Mouse (Mus musculus) embryo, embryonic 11.5 days (tissue): ENCODE results near the gene Atp2c1.

Experiments
- DNase-seq: peaks from one replicate; pipeline ENCODE4 v3.0.0-alpha.2; 2012; ENCODE audit warnings: low read depth, low spot score

The Atp2c1 gene

DNA sequence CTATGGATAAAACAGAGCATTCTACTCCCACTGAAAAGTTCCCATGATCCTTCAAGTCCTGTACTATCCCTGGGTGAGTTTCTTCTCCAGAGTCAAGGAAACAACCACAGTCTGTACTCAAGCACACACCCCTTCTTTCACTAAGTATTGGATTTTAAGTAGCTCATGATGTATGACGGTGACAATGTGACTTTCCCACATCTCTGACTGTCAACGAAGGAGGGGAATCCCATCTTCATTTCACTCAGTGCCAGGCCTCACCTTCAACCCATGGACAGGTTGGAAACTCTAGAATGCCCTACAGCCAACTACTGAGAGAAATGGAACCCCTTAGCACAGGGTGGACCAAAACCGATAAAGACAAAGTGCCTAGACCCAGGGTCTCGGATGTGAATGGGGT lies 160.9 kb downstream of the Atp2c1 start:
- no peak for DNase-seq

DNA sequence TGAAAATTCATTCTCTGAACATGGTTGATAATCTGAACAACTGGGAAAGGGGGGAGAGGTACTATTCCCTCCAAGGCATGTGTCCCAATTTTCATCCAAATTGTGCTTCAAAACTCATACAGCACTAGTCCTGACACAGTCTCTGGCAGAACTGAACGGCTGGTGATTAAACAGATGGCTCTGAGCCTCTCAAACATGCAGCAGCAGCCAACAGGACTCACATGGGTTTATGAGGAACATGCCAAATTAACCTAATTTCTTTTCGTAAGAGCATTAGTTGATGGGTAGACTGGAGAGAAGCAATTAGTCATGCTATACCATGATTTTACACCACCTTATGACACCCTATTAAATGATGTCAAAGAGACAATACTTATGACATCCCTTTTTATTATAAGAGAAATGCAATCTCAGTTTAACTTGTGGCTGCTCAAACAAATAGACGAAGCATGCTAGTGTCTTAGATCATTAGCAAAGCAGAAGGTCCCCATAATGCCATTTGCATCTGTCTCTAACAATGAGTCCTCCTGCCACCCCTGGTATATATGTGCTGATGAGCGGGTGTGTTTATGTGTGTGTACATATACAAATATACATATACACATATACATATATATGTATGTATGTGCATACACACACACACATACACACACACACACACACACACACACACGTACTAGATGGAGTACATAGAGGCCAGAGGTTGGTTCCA lies 163.4 kb downstream of the Atp2c1 start:
- DNase-seq, result no peak

DNA sequence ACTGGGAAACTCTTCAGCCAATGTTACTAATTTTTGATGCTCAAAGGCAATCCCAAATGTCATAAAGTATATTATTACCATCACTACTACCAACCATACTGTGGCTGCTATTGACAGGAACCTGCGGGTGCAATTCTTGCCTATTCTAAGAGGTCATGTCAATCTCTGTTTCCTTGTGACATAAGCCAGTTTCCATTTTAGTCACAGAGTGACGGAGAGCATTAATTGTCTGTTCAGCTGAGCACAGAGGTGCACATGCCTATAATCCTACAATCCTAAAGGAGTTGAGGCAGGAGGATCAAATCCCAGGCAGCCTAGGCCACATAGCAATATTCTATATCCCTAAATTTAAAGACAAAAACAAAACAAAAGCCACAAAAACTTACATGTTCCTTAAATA lies 164.9 kb downstream of the Atp2c1 start:
- DNase-seq, result no peak
